Mouse (Mus musculus) ES-CJ7 (cell line): ENCODE data around the gene Tmc4.
"Not testable (repeated sequence)": the region's sequence is repeated elsewhere in the genome, so short reads cannot be mapped to it uniquely, and the experiment has no call there.

Source experiments
- DNase-seq: peaks from one replicate; pipeline ENCODE4 v3.0.0; 2011; ENCODE audit warnings: low read depth, low spot score

Gene Tmc4

GRCm38 (mm10) chr7:3677342-3677741, at the start of gene Tmc4:
Tmc4 (minus strand) TSS chr7:3677553.
- DNase-seq = no peak

- not testable (repeated sequence) for DNase-seq
Observed at GRCm38 (mm10) chr7:3725459-3725858, 48.1 kb upstream of the Tmc4 start.

DNA sequence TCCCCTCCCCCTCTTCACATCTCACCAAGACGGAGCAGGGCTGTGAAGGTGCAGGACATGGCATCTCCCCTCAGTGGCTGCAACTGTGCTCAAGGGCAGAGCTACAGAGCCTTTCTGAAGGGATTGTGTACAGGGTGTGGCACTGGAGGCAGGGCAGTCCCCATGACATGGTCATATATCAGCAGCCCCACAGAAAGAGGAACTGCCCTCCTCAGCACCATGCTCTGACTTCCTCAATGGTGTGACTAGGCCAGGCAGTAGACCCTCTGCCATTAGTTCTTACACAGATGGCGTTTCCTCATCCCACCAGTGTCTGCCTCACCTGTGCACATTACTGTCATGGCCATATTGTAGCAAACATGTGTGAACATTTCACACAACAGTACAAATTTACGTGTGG, 42.9 kb upstream of the Tmc4 start, which contains the start of gene Pirb:
Gene Pirb, minus strand, starts transcription at position 124 of the 400 bp plus-strand sequence.
- not testable (repeated sequence) for DNase-seq

GRCm38 (mm10) chr7:3715249-3715648, 37.9 kb upstream of the Tmc4 start:
- DNase-seq = no peak

- DNase-seq = no peak
Observed at GRCm38 (mm10) chr7:3712264-3712942, 35.0 kb upstream of the Tmc4 start.

DNA sequence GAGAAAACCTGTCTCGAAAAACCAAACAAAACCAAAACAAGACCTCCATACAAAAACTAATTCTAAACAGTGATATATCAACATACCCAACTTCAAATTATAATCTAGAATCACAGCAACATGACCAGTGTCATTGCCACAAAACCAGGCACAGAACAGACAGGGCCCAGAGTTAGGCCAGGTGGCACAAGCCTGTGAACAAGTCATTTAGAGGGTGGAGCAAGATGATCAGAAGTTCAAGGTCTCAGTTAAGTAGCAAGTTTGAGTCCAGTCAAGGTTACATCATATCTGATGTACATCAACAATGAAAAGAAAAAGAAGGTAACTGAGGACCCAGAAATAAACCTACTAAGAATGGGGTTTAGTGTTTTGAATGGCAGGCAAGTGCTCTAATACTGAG, 31.6 kb upstream of the Tmc4 start:
- DNase-seq = peak; percentile 51

DNA sequence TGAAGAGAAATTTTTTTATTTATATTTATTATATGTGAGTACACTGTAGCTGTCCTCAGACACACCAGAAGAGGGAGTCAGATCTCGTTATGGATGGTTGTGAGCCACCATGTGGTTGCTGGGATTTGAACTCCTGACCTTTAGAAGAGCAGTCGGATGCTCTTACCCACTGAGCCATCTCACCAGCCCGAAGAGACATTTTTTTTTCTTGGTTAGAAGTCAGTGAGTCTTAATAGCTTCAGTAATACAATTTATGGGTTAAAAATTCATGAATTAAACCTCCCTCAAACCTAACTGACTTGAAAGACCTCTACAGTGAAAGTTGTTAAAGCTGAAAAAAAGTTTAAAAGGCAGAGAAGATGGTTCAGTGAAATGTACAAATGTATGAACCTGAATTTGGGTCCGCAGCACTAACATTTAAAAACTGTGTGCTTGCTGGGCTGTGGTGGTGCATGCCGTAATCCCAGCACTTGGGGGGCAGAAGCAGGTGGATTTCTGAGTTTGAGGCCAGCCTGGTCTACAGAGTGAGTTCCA, 31.2 kb upstream of the Tmc4 start:
- DNase-seq = not testable (repeated sequence)

DNA sequence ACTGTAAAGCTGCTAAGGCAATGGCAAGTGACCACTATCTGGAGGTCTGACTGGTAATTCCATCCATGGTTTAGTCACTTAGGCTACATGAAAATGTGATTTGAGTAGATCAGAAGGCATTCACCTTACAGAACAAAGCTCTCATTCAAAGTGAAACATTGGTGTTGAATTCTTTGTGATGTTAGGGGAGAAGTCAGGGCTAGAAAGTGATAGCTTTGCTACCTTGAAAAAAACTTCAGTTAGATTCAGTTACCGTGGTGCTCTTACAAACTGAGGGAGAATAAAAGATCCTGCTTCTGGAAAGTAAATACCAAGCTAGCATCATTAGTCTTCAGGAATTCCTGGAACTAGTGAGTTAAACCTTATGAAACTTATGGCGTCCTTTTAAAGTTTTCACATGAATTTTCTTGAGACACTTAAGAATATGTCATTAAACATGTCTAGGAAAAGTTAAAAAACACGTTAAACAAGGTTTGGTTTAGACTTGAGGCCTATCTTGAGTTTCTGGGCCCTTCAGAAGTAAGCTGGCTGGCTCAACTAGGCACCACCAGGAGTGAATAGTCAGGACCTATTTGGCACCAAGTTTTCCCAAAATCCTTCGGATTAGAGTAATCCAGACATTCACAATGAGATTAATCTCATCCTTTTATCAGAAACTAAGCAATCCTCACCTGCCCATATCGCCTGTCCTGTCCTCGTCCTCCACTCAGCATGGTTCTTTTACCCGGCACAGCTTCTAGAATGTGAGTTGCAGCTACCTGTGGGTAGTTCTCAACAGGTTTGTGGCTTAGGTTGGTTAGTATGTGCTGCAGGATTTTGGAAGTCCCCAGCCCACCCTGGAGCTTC, 30.4 kb upstream of the Tmc4 start:
- peak; percentile 43 for DNase-seq

GRCm38 (mm10) chr7:3707027-3707426, 29.7 kb upstream of the Tmc4 start:
- peak; percentile 41 for DNase-seq

DNA sequence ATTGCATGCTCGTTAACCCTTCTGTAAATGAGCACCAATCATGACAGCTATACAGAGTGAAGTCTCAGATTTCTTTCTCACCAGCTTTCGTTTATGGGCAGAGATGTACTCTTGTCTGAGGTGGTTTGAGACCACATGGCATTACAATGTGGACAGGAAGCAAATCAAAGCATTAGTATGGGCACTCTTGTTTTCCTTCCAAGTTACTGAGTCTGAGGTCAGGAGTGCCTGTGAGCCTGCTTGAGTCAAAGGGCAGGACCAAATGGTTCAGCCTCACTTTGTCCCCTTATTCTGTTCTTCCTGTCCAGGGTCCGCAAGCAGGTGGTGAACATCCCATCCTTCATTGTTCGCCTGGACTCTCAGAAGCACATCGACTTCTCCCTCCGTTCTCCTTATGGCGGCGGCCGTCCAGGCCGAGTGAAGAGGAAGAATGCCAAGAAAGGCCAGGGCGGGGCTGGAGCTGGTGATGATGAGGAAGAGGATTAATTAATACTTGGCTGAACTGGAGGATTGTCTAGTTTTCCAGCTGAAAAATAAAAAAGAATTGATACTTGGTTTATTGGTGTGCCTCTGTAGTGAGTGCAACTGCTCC, 29.1 kb upstream of the Tmc4 start:
- DNase-seq = peak; percentile 22

GRCm38 (mm10) chr7:3705911-3706310, 28.6 kb upstream of the Tmc4 start:
- no peak for DNase-seq

DNA sequence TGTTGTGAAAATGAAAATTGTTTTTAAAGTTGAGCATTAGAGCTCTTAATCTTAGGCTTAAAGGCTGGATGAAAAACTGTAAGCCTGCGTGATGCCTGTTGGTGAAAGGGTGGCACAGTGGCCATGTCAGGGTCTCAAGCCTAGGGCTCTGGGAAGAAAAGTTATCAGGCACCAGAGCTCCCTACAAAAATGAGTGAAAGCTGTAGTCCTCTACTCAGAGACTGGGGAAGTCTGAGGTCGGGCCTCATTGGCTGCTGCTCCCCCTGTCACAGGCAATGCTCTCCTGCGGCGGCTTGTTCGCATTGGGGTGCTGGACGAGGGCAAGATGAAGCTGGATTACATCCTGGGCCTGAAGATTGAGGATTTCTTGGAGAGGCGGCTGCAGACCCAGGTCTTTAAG, 28.1 kb upstream of the Tmc4 start:
- DNase-seq = not testable (repeated sequence)

DNA sequence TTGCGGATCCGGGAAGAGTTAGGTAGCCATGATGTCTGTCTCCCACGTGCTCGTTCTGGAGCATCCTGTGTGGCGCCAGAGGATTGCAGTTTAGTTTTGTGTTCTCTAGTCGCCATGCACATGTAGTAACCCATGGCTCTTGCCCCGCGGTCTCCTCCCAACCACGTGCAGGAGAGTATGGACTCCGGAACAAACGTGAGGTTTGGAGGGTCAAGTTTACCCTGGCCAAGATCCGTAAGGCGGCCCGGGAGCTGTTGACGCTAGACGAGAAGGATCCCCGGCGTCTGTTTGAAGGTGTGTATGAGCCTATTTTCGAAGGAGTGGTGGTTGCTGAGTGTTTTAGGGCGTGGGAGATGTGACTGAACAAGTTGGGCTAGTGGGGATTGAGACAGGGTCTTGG, 27.1 kb upstream of the Tmc4 start:
- DNase-seq = peak; percentile 49

GRCm38 (mm10) chr7:3703879-3704441, 26.6 kb upstream of the Tmc4 start, which contains the start of gene Rps9:
Rps9 (plus strand) TSS chr7:3703993.
- DNase-seq = peak; percentile 98

- DNase-seq = no peak
Observed at GRCm38 (mm10) chr7:3703148-3703878, 26.0 kb upstream of the Tmc4 start.

GRCm38 (mm10) chr7:3698471-3698870, 21.1 kb upstream of the Tmc4 start:
- no peak for DNase-seq

GRCm38 (mm10) chr7:3694949-3695305, 17.6 kb upstream of the Tmc4 start:
- not testable (repeated sequence) for DNase-seq

DNA sequence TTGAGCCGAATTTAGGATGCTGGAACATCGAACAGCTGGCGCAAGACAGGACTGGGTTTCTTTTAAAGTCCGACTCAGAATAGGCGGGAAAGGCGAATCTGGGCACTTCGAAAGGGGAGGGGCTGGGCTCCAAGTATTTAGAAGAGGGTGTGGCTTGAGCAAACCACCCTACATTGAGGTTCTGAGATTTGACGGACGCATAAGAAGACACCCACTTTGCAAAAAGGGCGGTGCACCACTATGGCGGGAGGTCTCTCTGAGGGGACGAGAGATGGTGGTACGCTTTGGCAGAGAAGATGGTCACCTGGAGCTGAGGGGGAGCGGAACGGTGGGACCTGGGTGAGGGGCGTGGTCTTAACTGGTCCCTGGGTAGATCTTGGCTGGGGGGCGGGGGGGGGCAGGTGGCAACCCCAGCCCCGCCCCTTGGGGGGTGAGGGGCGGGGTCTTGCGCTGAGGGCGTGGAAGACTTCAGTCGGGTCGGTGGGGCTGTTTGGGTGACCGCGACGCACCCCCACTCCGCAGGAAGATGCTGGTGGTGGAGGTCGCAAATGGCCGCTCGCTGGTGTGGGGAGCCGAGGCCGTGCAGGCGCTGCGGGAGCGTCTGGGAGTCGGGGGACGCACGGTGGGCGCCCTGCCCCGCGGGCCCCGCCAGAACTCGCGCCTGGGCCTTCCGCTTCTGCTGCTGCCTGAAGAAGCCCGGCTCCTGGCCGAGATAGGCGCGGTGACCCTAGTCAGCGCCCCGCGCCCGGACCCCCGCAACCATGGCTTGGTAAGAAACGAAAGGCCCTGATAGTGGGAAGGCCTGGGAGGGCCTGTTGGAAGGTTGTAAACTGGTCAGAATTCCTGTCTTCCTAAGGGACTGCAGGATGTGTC, 17.0 kb upstream of the Tmc4 start:
- DNase-seq = peak; percentile 94

DNA sequence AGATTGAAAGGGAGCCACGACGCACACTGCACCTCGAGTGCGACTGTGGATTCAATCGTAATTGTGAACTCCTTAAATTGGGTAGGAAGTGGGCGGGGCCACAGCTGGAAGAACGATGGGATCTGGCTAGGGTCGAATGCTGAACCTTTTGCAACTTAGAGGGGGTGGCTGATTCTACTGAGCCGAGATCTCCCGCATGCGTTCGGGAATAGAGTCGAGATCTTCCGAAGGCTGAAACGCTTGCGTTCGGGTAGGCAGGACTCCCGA, 16.4 kb upstream of the Tmc4 start:
- no peak for DNase-seq

- peak; percentile 96 for DNase-seq
Observed at GRCm38 (mm10) chr7:3692987-3693808, 15.8 kb upstream of the Tmc4 start, which contains the start of gene Mboat7. Mboat7 (minus strand) TSS chr7:3693523.
